Mouse (Mus musculus) left cerebral cortex, adult 9 months (tissue): ENCODE data around the gene Tenm2.

Experiments
- DNase-seq, 2 experiments: peaks; one replicate each; pipeline ENCODE4 v3.0.0; 2022; ENCODE audit warnings: low spot score in 2 of 2

Gene Tenm2

DNA sequence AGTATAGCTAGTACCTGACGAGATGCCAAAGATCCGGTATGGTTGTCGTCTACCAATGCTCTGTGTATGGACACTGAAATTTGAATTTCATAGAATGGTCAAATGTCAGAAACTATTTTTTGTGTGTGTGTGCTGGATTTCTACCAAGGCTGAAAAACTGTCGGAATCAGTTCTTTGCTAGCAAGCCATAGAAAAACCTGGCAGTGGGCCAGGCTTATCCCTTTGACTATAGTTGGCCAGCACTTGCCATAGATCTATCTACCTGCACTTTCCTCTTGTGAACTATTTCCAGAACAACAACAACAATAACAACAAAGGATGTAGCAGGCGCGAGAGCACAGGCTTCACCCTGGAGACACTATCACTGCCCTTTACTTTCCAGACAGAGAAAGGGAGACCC, 1098.5 kb downstream of the Tenm2 start:
- no peak for DNase-seq

DNA sequence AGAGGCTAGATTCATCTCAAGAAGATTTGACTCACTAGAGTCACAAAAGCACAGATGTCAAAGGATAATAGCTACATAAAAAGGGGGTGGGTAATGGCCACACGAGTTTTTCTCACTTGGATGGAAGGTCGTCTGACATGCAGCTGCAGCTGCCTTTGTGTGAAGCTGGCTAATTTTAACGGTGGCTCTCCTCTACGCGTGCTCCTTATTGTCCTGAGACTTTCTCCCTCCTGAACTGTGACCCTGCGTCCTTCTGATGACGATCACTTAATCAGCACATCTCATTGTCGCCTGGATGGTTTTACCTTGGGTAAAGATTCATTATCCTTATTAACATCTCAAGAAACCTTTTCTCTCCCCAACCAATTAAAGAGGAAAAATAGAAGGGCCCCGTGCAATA, 1101.1 kb downstream of the Tenm2 start:
- DNase-seq = no peak

DNA sequence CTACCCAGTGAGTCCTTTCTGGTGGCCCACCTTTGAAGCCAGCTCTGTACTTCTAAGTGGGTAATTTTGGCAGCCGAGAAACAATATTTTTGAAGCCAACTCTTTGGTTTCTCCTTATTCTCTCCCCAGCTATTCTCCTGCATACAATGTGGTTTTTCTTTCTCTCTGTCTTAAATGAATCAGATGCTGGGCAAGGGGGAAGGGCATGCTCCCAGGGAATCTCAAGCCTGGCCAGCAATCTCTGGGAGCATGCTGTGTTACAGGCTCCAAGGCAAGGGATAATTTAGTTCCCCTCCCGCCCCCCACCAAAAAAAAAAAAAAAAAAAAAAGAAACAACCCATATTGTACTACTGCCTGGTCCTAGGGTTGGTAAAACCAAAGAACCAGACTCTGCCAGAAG, 1112.5 kb downstream of the Tenm2 start:
- no peak for DNase-seq

DNA sequence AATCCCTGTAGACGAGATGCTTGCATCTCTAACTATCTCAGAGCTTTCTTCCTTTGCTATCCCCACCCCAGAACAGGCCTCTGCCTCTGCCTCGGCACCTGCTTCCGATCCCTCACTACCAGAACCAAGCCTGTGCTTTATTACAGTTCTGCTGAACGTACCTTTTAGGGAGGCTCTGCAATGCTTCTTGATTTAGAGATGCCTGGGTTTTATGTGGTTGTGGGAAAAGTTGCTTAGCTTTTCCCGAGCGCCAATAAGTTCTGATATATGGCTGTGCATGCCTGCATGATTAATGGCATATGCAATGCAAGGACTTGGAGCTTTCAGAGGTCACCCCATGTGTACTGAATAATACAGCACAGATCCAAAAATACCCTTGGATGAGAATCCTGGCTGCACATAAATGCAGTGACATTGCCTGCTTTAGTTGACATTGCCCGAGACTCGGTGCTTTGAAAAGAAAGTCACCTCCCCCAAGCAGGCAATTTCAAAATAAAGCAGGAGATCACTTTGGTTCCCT, 1114.3 kb downstream of the Tenm2 start:
- no peak for DNase-seq

- DNase-seq = peak in 1 of 2 experiments; percentile 38
Observed at GRCm38 (mm10) chr11:36120591-36121409, 1115.0 kb downstream of the Tenm2 start.

DNA sequence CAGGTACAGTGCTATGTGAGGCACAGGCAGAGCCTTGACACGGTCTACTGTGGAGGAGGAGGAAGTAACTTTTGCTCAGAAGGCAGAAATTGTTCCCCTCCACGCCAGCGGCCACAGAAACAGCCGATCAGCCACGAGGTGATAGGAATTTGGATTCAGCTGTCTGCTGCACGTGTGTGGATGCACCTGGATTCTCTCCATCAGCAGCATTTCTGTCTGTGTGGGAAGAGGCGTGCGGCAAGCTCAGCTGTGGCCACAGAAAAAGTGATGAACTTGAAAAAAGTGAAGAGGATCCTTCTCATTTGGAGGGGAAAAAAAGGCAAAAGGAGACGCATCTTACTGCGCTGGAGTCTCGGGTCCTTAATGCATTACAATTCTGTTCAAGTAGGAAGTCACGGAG, 1122.4 kb downstream of the Tenm2 start:
- peak in 1 of 2 experiments; percentile 41 for DNase-seq

DNA sequence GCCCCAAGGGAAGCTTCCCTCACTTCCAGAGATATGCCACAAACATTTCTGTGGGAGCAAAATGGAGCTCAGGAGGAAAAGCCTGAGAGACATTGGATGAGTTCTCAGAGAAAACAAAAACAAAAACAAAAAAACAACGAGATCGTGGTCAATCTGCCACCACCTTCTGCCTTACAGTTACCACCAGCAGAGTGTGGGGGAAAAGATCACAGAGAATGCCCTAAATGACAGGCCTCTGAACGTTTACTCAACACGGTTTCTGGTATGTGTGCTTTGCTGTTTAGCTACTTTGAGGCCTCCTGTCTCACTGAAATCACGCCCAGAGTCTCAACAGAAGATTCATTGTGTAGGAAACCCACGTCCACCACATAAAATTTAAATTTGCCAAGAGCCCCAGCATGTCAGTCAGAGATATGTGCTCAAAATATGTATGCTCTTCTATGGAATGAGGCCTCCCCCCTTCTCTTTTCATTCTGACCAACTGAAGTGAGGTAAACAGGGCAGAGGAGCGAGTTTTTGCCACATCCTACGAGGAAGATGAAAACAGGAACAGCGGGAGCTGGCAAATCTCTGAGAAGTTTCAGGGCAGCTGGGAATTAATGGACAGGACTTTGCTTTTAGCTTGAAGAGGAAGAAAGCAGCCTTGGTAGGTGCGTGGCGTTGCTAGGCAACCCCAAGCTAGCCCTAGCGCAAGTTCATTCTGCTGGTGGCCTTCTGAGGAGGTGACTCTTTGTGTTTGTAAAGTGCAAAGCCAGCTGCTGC, 1126.6 kb downstream of the Tenm2 start:
- DNase-seq = peak in 1 of 2 experiments; percentile 36

DNA sequence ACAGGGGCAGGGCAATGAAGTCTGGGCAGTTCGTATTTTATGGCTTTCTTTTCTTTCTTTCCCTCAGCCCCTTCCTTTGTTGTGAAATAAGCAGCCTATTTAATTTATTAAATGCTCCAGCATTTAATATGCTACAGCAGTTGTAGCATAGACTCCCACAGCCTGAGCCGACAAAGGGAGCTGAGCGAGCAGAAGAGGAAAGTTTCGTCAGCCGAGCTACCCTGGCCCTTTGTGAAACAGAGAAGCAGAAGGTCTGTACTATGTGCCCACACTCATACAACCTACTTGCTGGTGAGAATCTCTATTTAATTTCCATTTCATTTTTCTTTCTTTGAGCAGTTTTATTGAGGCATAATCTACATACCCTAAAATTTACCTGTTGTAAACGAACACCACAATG, 1127.9 kb downstream of the Tenm2 start:
- DNase-seq = no peak

DNA sequence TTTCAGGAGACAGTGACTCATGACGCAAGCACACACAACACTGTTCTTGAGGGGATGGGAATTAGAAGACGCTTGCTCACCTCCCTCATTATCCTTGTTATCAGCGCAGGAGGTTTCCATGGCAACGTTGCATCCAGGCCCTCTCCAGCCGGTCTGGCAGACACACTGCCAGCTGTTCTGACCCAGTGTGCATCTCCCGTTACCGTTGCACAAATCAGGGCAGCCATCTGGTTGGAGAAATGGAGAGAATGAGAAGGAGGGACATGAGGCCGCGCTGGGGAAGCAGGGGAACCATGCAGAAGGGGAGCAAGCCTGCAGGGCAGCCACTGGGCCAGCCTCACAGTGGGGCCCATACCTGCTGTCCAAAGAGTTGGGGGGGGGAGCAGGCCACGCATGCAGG, 1129.1 kb downstream of the Tenm2 start:
- peak; percentile 33 to 49 for DNase-seq

- DNase-seq = no peak
Observed at GRCm38 (mm10) chr11:36103556-36103955, 1132.2 kb downstream of the Tenm2 start.

- peak in 1 of 2 experiments; percentile 69 for DNase-seq
Observed at GRCm38 (mm10) chr11:36096219-36096618, 1139.5 kb downstream of the Tenm2 start.

DNA sequence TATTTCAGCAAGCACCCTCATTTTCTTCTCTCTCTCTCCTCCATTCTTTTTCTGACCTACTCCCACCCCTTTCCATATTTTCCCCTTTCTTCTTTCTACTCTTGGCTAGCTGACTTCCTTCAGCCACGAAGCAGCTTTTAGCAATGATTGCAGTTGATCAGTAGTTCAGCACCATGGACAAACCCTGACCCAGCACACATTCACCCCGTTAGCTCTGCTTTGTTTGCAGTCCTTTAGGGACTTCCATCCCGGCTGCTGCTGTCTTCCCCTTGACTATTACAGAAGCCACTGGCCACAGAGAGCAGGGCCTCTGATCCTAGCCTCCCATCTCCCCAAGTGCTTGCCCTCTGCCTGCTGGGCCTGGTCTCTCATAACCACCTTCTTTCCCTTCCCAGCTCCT, 1145.6 kb downstream of the Tenm2 start:
- no peak for DNase-seq

DNA sequence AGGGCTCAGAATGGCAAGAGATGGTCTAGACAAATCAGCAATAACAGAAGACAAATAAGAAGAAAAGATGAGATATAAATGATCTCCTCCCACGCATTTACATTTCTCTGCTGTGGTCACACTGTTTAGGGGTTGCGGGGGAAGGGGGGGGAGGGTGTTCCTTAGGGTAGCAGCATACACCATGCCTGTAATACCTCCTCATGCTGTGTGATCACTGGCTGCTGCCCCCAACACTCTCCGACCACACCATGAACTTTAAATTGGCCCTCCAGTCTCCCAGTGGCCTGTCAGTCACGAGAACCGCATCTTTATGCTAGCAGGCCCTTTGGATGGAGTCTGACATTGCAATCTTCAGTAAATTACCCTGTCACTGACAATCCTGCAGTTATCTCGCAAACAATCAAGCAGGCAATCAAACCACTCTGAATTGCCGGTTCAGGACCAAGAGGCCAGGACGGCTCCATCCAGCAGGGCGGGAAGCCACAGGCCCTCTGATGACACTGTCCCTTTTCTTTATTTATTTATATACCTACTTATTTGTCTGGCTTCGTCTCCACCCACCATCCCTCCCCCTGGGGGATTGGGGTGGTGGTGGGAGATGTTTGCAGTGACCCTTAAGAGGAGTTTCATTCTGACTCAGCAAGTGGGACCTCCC, 1154.2 kb downstream of the Tenm2 start:
- DNase-seq = no peak

GRCm38 (mm10) chr11:36080766-36081165, 1155.0 kb downstream of the Tenm2 start:
- DNase-seq = no peak

DNA sequence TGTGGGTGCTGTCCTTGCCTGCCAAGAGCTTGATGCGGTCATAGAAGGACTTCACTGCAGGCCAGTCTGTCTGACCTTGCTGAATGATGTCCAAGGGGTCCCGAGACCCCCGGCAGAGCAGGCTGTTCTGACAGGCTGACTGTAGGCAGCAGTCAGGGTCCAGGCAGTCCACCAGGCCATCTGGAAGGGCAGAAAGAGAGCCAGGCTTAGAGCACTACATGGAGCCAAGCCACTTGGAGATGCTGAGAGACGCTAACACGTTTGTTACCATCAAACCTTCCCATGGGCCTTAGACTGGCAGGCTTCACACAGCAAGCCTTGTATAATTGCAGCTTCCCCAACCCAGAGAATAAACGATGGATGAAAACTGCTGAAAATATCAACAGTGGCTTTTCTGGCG, 1157.4 kb downstream of the Tenm2 start:
- DNase-seq = no peak

GRCm38 (mm10) chr11:36074015-36074567, 1161.7 kb downstream of the Tenm2 start:
- DNase-seq = peak in 1 of 2 experiments; percentile 15

- DNase-seq = peak; percentile 19 to 43
Observed at GRCm38 (mm10) chr11:36073074-36073818, 1162.5 kb downstream of the Tenm2 start.

DNA sequence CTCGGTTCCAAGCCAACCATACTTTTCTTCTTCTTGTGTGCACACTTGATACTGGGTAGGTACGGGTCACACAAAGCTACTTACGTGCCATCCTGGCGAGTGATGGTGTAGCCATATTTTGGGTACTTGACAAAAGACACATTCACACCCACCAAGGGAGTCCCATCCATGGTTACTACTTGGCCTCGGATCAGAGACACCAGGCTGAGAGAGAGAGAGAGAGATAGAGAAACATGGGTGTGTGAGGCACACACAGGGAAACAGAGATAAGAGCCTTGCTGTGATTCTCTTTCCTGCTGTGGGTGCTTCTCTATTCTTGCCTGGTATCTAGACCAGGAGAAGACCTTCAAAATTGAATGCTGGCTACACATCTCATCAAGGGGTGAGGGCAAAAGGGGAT, 1163.1 kb downstream of the Tenm2 start:
- DNase-seq = no peak

GRCm38 (mm10) chr11:36072038-36072437, 1163.7 kb downstream of the Tenm2 start:
- no peak for DNase-seq

GRCm38 (mm10) chr11:36059325-36059843, 1176.4 kb downstream of the Tenm2 start:
- DNase-seq = no peak

- DNase-seq = no peak
Observed at GRCm38 (mm10) chr11:36056525-36056924, 1179.2 kb downstream of the Tenm2 start.
